Comparison of ENCODE assay signal across 19 mouse cellular contexts in the genomic region with DNA sequence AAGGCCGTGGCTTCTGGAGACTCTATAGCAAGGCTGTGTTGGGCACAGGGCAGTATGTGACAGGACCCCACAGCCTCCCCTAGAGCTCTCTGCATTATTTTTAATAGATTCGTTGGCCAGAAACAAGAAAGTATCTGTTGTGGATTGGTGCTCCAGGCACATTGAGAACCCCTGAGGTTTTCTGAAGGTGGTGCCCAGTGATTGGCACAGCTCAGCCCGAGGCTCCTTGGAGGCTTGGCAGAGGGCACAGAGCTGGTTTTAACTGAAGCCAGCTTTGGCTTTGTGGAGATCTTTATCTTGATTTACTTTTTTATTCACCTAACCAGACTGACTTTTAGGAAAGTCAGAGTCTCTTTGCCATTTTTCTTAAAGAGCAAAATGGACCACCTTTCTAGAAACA. TPM values are rescaled to one million over a fixed set of nuclear protein-coding genes. Genes with fewer than 3 reads are reported as not detected.
A peak's percentile ranks its signal among the peaks of the same experiment; 100 is the strongest.
DNase-seq lines count a peak whose midpoint lies in the region; ATAC-seq and TF ChIP-seq lines count a peak whose summit lies in the region.
"Had no signal": no experiment of that assay in that cellular context is flagged by ENCODE, and none has a peak within 500 bp of the region (broad histone marks: within the 10 kb centered on the region; RNA-seq: fewer than 3 reads in every experiment).

No protein-coding gene starts in this region.

- H3K4me2 ChIP-seq in liver, embryonic 15.5 days: no peak overlapping the region
- H3K4me2 ChIP-seq in liver, embryonic 12.5 days: no peak overlapping the region
- no peak overlapping the region for H3K4me2 ChIP-seq in kidney, embryonic 15.5 days
- no peak overlapping the region for H3K4me2 ChIP-seq in intestine, postnatal 0 days (replicated peaks; ENCODE audit: low read depth)
- H3K4me2 ChIP-seq: embryonic facial prominence, embryonic 12.5 days; forebrain, embryonic 13.5 days; heart, embryonic 12.5 days; hindbrain, embryonic 15.5 days had no signal

- DNase-seq in cerebellum, adult 2 months: peak; percentile 31 to 47
- DNase-seq in cerebellum, adult 11-12 months: no peak
- DNase-seq in gastrocnemius, adult 2 months: no peak
- DNase-seq in gastrocnemius, postnatal 14 days: no peak
- DNase-seq: adrenal gland, postnatal 10 days; embryo, embryonic 11 days; forebrain, postnatal 0 days; gastrocnemius, postnatal 36 days; heart, postnatal 36 days had no signal

- H3K4me1 ChIP-seq in cerebellum, adult 2 months (ENCODE audit: control insufficient read depth, insufficient read depth, low read length): peaks cover 13% of the 10 kb centered on the region
- H3K4me1 ChIP-seq in liver, embryonic 15.5 days (replicated peaks): peaks cover 17% of the 10 kb centered on the region
- H3K4me1 ChIP-seq in liver, embryonic 12.5 days: peaks cover 4% of the 10 kb centered on the region; the same call in 1 of the 2 replicates
- peaks cover 7% of the 10 kb centered on the region for H3K4me1 ChIP-seq in kidney, embryonic 15.5 days
- H3K4me1 ChIP-seq in intestine, postnatal 0 days (replicated peaks; ENCODE audit: control insufficient read depth, insufficient read depth, low read length): no peaks in the 10 kb centered on the region
- H3K4me1 ChIP-seq: forebrain, embryonic 13.5 days; hindbrain, embryonic 15.5 days had no signal

- H3K36me3 ChIP-seq in liver, embryonic 15.5 days (replicated peaks): peaks cover 80% of the 10 kb centered on the region
- peaks cover 60% of the 10 kb centered on the region for H3K36me3 ChIP-seq in liver, embryonic 12.5 days
- 0 out of 2 replicates have a peak, but pooled peaks cover 4% of the 10 kb centered on the region for H3K36me3 ChIP-seq in kidney, embryonic 15.5 days
- H3K36me3 ChIP-seq in intestine, postnatal 0 days (ENCODE audit: control insufficient read depth, insufficient read depth): peaks cover 72% of the 10 kb centered on the region
- H3K36me3 ChIP-seq: embryonic facial prominence, embryonic 12.5 days had no signal

- no peaks in the 10 kb centered on the region for H3K27me3 ChIP-seq in cerebellum, adult 2 months (ENCODE audit: control insufficient read depth, insufficient read depth, low read length)
- no peaks in the 10 kb centered on the region for H3K27me3 ChIP-seq in liver, embryonic 15.5 days
- H3K27me3 ChIP-seq in liver, embryonic 12.5 days (replicated peaks): no peaks in the 10 kb centered on the region
- no peaks in the 10 kb centered on the region for H3K27me3 ChIP-seq in kidney, embryonic 15.5 days
- H3K27me3 ChIP-seq in intestine, postnatal 0 days (replicated peaks; ENCODE audit: control insufficient read depth, insufficient read depth, low read length): no peaks in the 10 kb centered on the region
- H3K27me3 ChIP-seq: embryonic facial prominence, embryonic 12.5 days; forebrain, embryonic 13.5 days; heart, embryonic 12.5 days; hindbrain, embryonic 15.5 days had no signal

- TF ChIP-seq POLR2A in cerebellum, adult 2 months (IDR thresholded peaks at IDR 0.05; ENCODE audit: borderline replicate concordance, insufficient read depth, low read length): no peak

- intact Hi-C loops in gastrocnemius, adult 2 months (cut with DNase I): no loop called here
- intact Hi-C loops in gastrocnemius, postnatal 14 days (cut with DNase I; ENCODE audit: low total_unique reads): no loop called here

- TF ChIP-seq CTCF in cerebellum, adult 2 months (IDR thresholded peaks at IDR 0.05; ENCODE audit: borderline replicate concordance, insufficient read depth, low read depth, low read length): no peak
- TF ChIP-seq CTCF in gastrocnemius, adult 2 months (IDR thresholded peaks at IDR 0.05): no peak
- no peak for TF ChIP-seq CTCF in intestine, postnatal 0 days (IDR thresholded peaks at IDR 0.05; ENCODE audit: low read depth)

- ATAC-seq in liver, embryonic 15.5 days (ENCODE audit: insufficient read depth): no peak
- ATAC-seq in liver, embryonic 12.5 days: no peak
- ATAC-seq in kidney, embryonic 15.5 days (replicated peaks; ENCODE audit: low FRiP score): no peak
- ATAC-seq in intestine, postnatal 0 days: no peak
- ATAC-seq: forebrain, embryonic 13.5 days; forebrain, postnatal 0 days; intestine, embryonic 16.5 days had no signal

- WGBS in cerebellum, adult 2 months: 14% methylated on average over 3 of the region's 3 CpGs
- 72% methylated on average over 3 of the region's 3 CpGs for WGBS in liver, embryonic 15.5 days (ENCODE audit: insufficient replicate concordance)
- 80% methylated on average over 3 of the region's 3 CpGs for WGBS in liver, embryonic 12.5 days (ENCODE audit: insufficient replicate concordance)
- 80% methylated on average over 3 of the region's 3 CpGs for WGBS in kidney, embryonic 15.5 days
- WGBS in intestine, postnatal 0 days: 89% methylated on average over 3 of the region's 3 CpGs

- H3K27ac ChIP-seq in cerebellum, adult 2 months (ENCODE audit: insufficient read depth, low read length): no peak overlapping the region
- H3K27ac ChIP-seq in gastrocnemius, adult 2 months: peak overlapping the region; percentile 63
- H3K27ac ChIP-seq in liver, embryonic 15.5 days (replicated peaks): 0 out of 2 replicates have a peak overlapping the region, but pooled peaks have one; percentile 22
- no peak overlapping the region for H3K27ac ChIP-seq in liver, embryonic 12.5 days
- H3K27ac ChIP-seq in kidney, embryonic 15.5 days: no peak overlapping the region
- H3K27ac ChIP-seq in intestine, postnatal 0 days (ENCODE audit: low read depth, low read length): no peak overlapping the region
- H3K27ac ChIP-seq: embryonic facial prominence, embryonic 12.5 days; forebrain, embryonic 13.5 days; hindbrain, embryonic 15.5 days had no signal

- no peak overlapping the region for H3K9ac ChIP-seq in liver, embryonic 15.5 days
- H3K9ac ChIP-seq in liver, embryonic 12.5 days: no peak overlapping the region
- H3K9ac ChIP-seq in kidney, embryonic 15.5 days: no peak overlapping the region
- no peak overlapping the region for H3K9ac ChIP-seq in intestine, postnatal 0 days (ENCODE audit: low read depth, low read length)
- H3K9ac ChIP-seq: embryonic facial prominence, embryonic 12.5 days; forebrain, embryonic 13.5 days; forebrain, postnatal 0 days; heart, embryonic 12.5 days; hindbrain, embryonic 15.5 days had no signal

- H3K9me3 ChIP-seq in liver, embryonic 15.5 days (replicated peaks): no peaks in the 10 kb centered on the region
- H3K9me3 ChIP-seq in liver, embryonic 12.5 days (replicated peaks): no peaks in the 10 kb centered on the region
- H3K9me3 ChIP-seq in kidney, embryonic 15.5 days (replicated peaks): no peaks in the 10 kb centered on the region
- H3K9me3 ChIP-seq in intestine, postnatal 0 days (ENCODE audit: control insufficient read depth): no peaks in the 10 kb centered on the region
- H3K9me3 ChIP-seq: embryonic facial prominence, embryonic 12.5 days; forebrain, embryonic 13.5 days; heart, embryonic 12.5 days; hindbrain, embryonic 15.5 days had no signal

- H3K4me3 ChIP-seq in cerebellum, adult 2 months (replicated peaks; ENCODE audit: insufficient read depth, low read depth, low read length): no peak overlapping the region
- no peak overlapping the region for H3K4me3 ChIP-seq in gastrocnemius, adult 2 months
- no peak overlapping the region for H3K4me3 ChIP-seq in liver, embryonic 15.5 days (replicated peaks)
- H3K4me3 ChIP-seq in liver, embryonic 12.5 days: no peak overlapping the region
- H3K4me3 ChIP-seq in kidney, embryonic 15.5 days (replicated peaks): no peak overlapping the region
- H3K4me3 ChIP-seq in intestine, postnatal 0 days (ENCODE audit: low read depth, low read length): no peak overlapping the region
- H3K4me3 ChIP-seq: embryonic facial prominence, embryonic 12.5 days; forebrain, embryonic 13.5 days; heart, embryonic 12.5 days; hindbrain, embryonic 15.5 days had no signal

RNA-seq across cellular contexts. Expression of gene Acsl1, which starts 38.6 kb away (rescaled TPM):
- 47.7 and 51.1 TPM in 2 replicates for polyA plus RNA-seq in cerebellum, adult 2 months (2012; rRNA removed)
- 100 to 1,000 TPM; 224 to 367 TPM for total RNA-seq in gastrocnemius, adult 2 months (2021)
- total RNA-seq in gastrocnemius, postnatal 14 days (2021): 100 to 1,000 TPM; 239 to 291 TPM
- 106 and 125 TPM in 2 replicates for polyA plus RNA-seq in liver, embryonic 15.5 days (2015; fragmentation: Nextera tagmentation; extraction: Ambion mirVana)
- 42.5 and 44.1 TPM in 2 replicates for polyA plus RNA-seq in liver, embryonic 12.5 days (2016; fragmentation: Nextera tagmentation; extraction: Ambion mirVana)
- polyA plus RNA-seq in kidney, embryonic 15.5 days (2015; fragmentation: Nextera tagmentation; extraction: Ambion mirVana): 18.5 and 18.8 TPM in 2 replicates
- polyA plus RNA-seq in intestine, postnatal 0 days (2015; fragmentation: Nextera tagmentation; extraction: Ambion mirVana): 54.0 and 59.1 TPM in 2 replicates

RNA-seq across cellular contexts. Expression of gene Cenpu, which starts 42.4 kb away (rescaled TPM):
- 1.3 and 1.4 TPM in 2 replicates for polyA plus RNA-seq in cerebellum, adult 2 months (2012; rRNA removed)
- total RNA-seq in gastrocnemius, adult 2 months (2021): under 1 TPM in 1 of 2 experiments, not detected in 1; 0.31 TPM
- 1 to 10 TPM in 1 of 2 experiments, under 1 TPM in 1; 0.55 to 1.1 TPM for total RNA-seq in gastrocnemius, postnatal 14 days (2021)
- 13.9 and 14.7 TPM in 2 replicates for polyA plus RNA-seq in liver, embryonic 15.5 days (2015; fragmentation: Nextera tagmentation; extraction: Ambion mirVana)
- polyA plus RNA-seq in liver, embryonic 12.5 days (2016; fragmentation: Nextera tagmentation; extraction: Ambion mirVana): 20.7 and 22.2 TPM in 2 replicates
- polyA plus RNA-seq in kidney, embryonic 15.5 days (2015; fragmentation: Nextera tagmentation; extraction: Ambion mirVana): 18.5 and 19.7 TPM in 2 replicates
- 7.6 and 8.9 TPM in 2 replicates for polyA plus RNA-seq in intestine, postnatal 0 days (2015; fragmentation: Nextera tagmentation; extraction: Ambion mirVana)
- total RNA-seq: gastrocnemius, adult 18-20 months had no signal

Comparison
In these comparisons a context has a peak if more than half of its experiments do, and no peak if none do; other contexts are left out.
1. DNase-seq: peak in cerebellum, adult 2 months (2 of 2); none in cerebellum, adult 11-12 months (single experiment), gastrocnemius, adult 2 months (single experiment) and gastrocnemius, postnatal 14 days (single experiment).
2. H3K27ac ChIP-seq: peak in gastrocnemius, adult 2 months (single experiment) and liver, embryonic 15.5 days (single experiment); none in cerebellum, adult 2 months (single experiment), liver, embryonic 12.5 days (single experiment), kidney, embryonic 15.5 days (single experiment) and intestine, postnatal 0 days (single experiment).